Mouse (Mus musculus): Measurements from ENCODE around the gene Rgs2.

Rgs2 gene

DNA sequence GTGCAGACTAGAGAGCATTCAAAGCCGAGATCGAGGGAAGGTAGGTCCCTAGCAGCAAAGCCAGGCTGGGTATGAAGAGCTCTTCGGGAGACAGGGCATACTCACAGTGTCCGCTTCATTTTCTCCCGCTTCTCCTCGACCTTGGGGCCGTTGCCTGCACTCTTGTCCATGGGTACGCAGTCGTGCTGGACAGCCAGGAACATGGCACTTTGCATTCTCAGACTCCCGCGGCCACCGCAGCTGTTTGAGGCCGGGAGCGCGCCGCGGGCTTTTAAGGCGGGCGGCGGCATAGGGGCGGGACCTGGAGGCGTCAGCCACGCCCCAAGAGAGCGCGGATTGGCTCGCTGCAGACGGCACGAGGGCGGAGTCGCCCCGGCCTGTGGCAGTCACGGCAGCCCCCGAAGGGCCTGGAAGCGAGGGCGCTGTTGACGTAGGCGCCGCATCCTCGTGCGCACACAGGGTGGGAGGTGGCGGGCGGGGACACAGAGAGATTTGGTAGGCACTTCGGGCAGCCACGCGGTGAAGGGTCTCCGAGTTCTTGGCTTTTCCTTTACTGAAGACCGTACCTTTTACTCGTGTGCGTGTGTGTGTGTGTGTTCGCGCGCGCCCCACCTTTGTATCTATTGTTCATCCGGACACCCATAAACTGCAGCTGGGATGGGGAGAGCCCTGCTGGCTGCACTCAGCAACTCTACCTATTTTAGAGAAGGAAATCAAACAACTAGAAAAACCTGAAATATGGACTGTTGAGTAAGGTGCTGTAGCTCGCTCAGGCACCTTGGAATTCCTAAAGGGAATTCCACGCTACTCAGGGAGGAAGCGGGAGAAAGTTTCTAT, at the start of gene Rgs2:
Rgs2 (minus strand) TSS at position 258 of the 837 bp plus-strand sequence.
- peak; percentile 66 for DNase-seq (ENCODE audit: extremely low spot score, low read depth, low spot score)

DNA sequence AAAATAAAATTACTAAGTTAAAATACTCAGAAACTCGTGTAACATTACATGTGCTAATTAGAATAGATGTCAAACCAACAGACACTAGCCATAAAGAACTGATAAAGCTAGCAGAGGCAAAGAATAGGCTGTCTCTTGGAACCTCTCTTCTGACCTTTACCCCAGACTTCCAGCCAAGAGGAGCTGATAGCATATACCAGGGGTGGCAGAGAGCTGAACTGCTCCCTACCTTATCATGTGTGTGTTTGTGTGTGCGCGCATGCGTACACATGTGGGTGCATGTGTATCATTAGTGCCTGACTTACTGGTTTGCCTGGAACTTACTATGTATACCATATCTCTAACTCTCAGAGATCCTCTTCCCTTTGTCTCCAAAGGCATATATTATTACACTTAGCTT, 49.4 kb upstream of the Rgs2 start:
- no peak for DNase-seq (ENCODE audit: extremely low spot score, low read depth, low spot score)

DNA sequence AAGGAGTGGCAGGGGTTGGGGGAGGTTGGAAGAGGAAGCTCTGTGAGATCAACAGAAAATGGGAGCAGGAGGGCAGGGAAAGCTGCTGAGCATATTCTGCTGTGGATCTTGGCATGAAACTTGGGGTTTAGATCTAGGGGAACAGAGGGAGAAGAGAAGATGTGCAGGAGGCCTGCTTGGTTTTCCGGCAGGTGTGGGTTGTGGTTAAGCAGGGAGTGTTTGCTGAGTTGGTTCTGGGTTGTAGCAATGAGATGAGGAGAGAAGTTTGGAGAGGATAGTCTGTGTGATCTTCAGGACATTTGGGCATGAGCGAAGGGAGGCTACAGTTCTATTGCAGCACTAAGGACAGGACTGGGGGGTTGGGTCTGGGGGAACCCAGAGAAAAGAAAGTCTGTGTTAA, 37.9 kb upstream of the Rgs2 start:
- no peak for DNase-seq (ENCODE audit: extremely low spot score, low read depth, low spot score)

DNA sequence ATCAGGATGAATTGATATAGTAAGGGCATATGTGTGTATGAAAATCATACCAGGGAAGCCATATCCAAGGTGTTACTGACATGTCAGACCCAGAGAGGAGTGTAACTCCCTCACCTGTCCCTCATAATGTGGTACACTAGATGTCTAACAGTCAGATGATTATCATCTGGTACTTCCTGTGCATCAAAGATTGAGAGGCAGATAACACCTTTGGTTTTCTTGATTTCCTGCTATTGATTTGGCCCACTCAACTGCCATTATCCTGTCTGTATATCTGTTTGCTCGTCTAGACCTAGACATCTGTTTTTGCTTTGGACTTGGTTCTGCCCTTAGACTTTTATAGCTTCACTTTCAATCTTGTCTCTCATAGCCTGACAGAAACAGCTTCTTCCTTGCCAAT, 29.5 kb upstream of the Rgs2 start:
- DNase-seq (ENCODE audit: extremely low spot score, low read depth, low spot score), result no peak

DNA sequence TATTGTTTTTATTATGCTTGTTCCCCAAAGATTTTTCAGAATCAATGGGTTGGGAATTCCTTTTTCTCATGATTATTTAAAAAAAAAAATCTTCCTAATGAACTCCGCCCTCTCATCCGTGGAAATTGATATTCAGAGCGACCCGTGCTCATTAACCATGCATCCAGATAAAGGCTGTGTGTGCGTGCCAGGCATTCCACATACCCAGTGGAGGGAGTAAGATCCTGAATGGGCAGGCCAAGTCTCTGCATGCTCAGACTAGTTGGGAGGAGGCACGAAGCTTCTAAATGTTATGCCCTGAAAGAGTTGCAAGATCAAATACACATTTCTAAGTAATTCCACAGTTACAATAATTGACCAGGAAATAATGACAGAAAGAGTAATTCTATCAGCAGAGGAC, 26.5 kb upstream of the Rgs2 start:
- no peak for DNase-seq (ENCODE audit: extremely low spot score, low read depth, low spot score)

DNA sequence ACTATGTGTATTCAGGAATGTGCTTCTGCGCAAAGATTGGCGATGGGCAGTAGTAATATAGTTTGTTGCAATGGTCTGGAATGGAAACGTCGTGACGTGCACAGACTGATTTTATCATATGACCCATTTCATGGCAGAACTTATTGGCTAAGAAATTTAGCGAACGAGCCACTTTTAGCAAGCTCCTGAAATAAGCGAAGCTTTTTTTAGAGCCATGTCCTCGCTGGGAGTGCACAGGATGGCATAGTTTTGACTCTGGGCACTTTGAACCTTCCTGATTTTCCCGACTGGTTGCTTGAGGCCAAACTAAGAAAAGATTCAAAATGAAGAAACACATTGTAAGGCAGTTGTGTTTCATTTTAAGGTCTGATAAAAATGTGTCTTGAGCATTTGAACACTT, 25.7 kb upstream of the Rgs2 start:
- DNase-seq (ENCODE audit: extremely low spot score, low read depth, low spot score), result no peak

DNA sequence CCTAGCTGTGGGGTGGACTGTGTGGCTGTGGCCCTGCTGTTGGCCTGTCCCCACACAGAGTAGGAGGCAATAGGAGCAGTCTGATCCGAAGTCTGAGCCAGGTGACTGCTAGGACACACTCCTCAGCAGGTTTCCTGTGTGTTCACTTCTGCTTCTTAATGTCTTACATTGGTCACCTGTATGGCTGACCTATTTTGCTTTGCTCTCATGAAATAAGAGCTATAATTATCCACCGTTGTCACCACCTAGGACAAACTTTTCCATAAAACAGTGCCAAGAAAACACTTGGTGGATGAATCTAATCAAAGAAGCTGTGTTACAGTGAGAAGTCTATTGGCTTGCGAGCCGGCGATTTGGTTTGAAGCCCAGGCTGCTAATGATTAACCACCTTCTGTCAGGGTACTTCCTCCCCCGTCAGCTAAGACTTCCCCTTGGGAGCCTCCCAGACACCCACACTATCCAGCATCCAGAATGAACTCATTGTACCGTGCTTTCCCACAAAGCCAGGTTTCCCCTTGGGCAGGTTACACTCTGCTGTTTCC, 14.5 kb upstream of the Rgs2 start:
- no peak for DNase-seq (ENCODE audit: extremely low spot score, low read depth, low spot score)

DNA sequence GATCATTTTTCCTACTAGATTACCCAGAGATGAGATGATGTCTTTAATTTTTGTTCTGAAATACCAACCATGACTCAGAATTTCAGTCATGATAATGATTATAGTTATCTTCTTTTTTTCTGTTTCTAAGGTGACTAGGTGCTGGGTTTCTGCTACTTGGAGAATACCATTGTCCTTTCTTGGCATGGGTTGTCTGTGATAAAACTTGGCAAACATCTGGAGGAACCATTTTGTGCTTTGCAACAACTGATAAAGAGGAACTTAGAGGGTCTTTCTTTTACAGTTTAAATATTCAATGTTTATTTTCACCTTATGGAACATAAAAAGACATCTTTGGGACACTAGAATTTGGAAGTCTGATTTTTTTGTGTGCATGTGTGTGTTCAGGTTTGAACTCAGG, 10.0 kb upstream of the Rgs2 start:
- DNase-seq (ENCODE audit: extremely low spot score, low read depth, low spot score), result no peak

DNA sequence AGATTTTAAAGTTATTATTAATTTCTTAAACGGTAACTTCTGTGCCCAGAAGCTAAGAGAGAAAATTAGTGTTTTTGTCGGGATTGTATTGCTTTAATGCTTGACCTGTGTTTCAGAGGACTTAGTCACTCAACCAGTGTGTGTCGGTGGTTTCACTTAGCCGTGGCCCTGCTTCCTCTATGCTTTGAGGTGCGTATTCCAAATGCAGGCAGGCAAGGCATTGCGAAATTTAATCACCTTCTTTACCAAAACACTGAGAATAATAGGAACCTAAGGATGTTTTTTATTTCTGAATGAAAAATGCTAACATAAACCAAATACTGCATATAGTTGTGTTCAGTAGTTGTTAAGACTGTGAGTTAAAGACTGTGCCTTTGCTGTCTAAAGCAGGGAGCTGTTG, 3.4 kb upstream of the Rgs2 start:
- no peak for DNase-seq (ENCODE audit: extremely low spot score, low read depth, low spot score)

DNA sequence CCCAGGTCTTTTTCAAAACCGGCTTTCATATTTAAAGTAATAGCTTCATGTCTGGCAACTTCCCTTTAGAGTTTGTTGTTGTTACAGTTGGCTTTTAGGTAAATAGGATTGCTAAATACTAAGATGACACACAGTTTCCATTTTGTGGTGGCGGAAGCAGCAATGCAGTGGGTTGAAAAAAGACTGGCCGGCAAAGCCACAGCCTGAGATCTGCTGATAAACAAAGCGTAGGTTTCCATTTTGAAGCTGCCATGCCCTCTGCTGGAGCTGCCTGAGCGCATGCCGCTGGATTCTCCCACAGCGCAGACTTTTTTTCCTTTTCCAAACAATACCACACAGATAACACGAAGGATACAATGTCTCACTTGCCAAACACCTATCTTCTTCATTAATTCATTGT, 2.6 kb upstream of the Rgs2 start:
- no peak for DNase-seq (ENCODE audit: extremely low spot score, low read depth, low spot score)

DNA sequence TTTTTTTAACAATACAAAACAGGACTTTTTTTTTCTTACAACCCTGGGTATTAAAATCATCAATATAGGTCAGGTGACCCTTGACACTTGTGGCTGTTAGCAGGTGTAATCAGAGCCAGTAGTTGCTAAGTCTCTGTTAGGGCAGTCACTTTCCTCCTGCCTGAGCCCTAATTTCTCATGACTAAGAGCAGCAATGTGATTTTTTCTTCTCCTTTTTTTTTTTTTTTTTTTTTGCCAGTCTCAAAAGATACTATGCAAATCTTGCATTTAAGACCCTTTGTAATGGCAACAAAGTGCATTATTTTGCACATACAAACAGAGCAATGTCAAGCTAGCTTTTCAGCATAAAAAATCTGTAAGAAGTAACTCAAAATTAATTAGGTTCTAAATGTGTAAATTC, 1.7 kb upstream of the Rgs2 start:
- no peak for DNase-seq (ENCODE audit: extremely low spot score, low read depth, low spot score)

DNA sequence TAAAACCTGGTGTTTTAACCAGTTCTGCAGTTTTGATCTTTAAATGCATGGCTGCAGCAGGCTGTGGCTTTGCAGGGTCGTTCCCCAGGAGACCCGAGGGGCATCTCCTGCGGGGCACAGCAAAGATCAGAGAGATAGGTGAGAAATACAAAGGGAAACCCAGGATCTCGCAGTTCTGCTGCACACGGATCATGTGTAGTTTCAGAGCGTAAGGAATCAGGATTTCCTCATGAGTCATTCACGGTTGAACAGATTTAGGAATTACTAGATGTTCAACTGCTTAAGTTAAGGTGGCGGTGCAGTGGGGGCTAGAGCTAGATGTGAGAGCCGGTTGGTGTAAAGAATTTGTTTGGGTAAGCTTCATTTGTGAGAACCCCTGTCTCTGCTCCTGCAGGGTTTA, 780 bp upstream of the Rgs2 start:
- DNase-seq (ENCODE audit: extremely low spot score, low read depth, low spot score), result no peak

DNA sequence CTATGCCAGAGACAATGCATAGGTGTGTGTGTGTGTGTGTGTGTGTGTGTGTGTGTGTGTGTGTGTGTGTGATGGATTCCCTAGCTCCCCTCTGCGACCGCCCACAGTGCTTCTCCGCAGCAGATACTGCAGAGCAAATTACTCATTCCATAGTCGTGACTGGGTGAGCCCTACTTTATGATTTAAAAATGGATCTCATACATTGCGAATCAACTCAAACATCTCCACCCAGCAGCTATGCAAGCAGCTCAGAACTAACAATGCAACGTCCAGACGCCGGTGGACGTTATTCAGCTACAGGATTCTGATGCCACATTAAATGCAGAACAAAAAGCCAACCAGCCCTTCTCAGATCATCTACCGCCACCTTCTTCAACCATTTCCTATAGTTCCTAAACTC, 545 bp downstream of the Rgs2 start:
- DNase-seq (ENCODE audit: extremely low spot score, low read depth, low spot score), result no peak

DNA sequence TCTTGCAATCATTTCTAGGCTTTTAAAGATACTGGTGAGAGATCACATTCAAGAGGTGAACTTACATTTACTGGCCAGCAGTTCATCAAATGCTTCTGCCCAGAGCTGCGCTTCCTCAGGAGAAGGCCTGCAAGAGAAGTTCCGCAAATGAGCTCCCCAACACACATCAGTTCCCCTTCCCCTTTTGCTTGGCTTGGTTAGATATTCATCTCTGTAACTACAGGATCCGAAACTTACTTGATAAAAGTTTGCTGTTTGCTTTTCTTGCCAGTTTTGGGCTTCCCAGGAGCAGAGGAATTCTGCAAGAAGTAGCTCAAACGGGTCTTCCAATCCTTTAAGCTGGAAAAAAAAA, 1.3 kb downstream of the Rgs2 start:
- DNase-seq (ENCODE audit: extremely low spot score, low read depth, low spot score), result no peak

DNA sequence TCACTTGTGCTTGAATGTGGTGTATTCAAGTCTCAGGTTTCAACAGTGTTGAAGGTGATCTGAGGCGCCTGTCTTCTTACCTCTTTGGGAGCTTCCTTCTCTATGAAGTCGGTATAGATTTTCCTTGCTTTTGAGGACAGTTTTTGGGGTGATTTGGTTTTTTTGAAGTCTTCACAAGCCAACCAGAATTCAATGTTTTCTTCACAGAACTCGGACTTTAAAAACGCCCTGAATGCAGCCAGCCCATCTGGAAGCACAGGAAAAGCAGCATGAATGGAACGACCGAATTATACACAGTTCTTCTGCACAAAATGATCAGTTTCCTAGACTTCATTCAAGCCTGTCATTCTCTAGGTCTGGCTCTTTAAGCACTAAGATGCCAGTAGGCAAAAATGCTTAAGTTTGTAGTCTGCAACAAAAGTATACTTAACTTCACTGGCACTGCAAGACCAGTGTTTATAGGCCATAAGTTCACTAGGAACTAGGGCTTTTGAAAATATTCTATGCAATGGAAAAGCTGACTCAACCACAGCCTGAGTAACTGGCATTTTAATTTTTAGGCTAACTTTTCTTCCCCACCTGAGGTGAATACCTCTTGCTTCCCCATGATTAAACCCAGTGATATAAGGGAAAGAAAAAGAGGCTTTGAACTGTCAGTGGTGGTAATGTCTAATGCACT, 1.8 kb downstream of the Rgs2 start:
- no peak for DNase-seq (ENCODE audit: extremely low spot score, low read depth, low spot score)

DNA sequence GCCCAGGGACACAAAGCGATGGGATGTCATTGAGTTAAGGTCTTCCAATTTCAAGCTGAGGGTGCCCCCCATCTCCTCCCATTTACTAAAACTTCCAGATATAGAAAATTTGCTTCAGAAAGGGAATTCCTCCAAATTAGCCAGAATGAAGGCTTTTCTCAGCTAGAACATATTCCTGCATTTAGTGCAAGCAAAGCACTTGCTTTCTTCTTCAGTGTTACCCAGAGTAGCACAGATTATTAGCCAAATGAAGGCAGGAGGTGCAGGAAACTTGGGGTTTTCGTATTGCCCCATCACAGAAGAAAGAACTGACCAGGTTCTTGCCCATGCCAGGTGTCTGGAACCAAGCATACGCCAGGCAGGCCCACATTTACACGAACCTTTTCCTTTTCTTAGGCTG, 3.7 kb downstream of the Rgs2 start:
- DNase-seq (ENCODE audit: extremely low spot score, low read depth, low spot score), result no peak

DNA sequence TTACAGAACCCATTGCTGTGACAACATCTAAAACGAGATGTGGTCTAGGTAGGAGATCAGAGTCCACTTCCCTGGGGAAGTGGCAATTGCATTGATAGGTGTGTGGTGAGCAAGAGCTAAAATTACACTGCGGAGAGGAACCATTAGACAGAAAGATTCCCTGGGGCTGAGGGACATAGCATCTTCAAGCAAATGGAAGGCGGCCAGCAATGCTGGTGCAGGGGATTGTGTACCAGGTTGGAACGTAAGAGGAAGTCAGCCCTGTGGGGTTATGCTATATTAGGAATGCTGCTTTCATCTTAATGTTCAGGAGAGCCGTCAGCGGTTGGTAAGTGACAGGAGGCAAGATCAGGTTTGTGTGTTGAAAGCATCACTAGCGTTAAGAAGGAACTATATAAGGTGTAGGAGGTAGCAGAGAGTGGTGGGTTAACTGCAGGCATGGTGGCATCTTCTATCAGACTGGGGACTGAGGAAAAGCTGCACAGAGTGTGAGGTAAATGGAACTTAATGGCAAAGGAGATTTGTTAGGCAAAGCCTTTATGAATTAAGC, 4.5 kb downstream of the Rgs2 start:
- no peak for DNase-seq (ENCODE audit: extremely low spot score, low read depth, low spot score)

DNA sequence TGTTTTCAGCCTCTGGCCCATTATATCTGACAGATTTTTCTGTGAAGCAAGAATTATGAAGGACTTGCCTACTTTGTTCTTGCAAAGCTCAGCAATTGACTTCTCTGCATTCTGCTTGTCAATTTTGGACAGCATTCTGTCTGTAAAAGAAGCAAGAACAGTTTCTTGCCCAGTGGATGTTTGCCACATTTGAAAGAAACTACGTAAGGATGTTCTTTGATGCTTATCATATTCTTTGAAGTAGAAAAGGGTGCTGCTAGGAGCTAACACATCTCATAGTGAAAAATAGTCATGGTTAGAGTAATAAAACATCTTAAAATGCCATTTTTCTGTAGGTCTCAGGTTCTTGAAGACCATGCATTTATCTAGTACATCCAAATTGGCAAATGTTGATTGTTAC, 10.9 kb downstream of the Rgs2 start:
- DNase-seq (ENCODE audit: extremely low spot score, low read depth, low spot score), result no peak

DNA sequence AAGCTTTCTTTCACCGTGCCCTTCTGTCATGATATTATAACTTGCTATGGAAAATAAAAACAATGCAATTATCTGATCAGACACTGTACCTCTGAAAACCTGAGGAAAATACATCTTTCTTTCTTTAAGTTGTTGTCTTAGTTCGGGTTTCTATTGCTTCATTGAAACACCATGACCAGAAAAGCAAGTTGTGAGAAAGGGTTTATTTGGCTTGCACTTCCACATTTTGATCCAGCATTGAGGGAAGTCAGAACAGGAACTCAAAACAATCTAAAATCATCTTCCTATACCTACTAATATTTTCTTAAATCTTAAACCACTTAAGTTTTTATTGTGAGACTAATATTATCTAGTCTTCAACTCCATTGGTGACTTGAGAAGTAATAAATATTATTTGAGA, 11.4 kb downstream of the Rgs2 start:
- DNase-seq (ENCODE audit: extremely low spot score, low read depth, low spot score), result no peak

DNA sequence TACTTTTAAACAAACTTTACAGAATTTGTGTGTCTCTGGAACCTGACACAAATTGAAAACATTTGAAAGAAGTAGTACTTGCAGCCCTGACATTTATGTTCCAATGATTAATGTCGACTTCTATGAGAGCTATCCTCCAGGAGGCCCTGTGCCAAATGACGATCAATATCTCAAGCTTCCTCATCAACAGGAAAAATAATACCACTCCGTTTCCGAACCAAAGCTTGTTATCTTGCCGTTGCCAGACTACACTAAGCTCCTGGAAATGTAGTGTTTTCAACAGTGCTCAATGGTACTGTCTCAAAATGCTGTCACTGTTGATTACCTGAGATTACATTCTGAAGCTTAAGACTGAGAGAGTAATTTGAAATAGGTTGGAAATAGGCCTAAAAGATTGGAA, 13.7 kb downstream of the Rgs2 start:
- DNase-seq (ENCODE audit: extremely low spot score, low read depth, low spot score), result no peak

DNA sequence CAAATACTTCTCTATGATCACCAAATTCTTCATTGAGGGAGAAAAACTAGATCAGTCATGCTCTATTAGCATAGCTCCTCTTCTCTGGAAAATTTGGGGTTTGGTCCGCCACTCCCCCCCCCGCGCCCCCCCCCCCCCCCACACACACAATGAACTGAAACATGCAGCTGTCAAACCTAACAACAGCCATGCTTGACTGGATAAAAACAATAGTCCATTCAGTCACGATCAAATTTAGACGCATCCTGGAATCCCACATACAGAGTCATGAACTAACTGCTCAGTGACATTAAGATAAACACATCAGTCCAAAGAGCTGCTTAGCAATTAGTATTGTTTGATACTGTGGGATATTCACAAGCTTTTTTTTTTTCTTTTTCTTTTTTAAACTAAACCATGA, 14.2 kb downstream of the Rgs2 start:
- DNase-seq (ENCODE audit: extremely low spot score, low read depth, low spot score), result no peak

DNA sequence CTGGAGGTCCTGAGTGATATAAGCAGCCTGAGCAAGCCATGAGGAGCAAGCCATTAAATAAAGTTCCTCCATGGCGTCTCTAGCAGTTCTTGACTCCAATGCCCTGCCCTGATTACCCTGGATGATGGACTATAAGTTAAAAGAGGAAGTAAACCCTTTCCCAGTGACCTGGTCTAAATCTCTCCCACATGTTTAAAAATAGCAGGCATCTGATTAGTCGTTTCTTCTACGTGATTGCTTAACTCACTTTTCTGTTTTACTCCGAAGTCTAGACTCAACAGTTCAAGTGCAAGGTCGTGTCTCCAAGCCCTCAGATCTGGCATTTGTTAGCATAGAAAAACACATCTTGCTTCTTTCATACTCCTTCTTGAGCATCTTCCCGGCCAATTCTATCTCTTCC, 15.2 kb downstream of the Rgs2 start:
- no peak for DNase-seq (ENCODE audit: extremely low spot score, low read depth, low spot score)
